Comparison of ENCODE assay signal across 11 mouse cellular contexts in the genomic region with DNA sequence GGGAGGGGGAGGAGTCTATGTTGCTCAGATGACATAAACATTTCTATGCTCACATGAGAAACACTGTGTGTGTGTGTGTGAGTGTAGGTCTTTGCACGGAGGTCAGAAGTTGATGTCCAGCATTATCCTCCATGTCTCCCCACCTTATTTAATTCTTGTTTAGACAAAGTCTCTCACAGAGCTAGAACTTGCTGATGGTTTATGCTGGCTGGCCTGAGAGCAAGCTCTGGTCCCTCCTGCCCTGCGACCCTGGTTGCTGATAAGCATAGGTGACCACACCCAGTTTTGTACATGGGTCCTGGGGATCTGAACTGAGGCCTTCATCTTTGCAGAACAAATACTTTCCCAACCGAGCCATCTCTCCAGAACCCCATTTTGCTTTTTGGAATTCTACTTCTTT. TPM values are rescaled to one million over a fixed set of nuclear protein-coding genes. Genes with fewer than 3 reads are reported as not detected.
A peak's percentile ranks its signal among the peaks of the same experiment; 100 is the strongest.
DNase-seq lines count a peak whose midpoint lies in the region; ATAC-seq and TF ChIP-seq lines count a peak whose summit lies in the region.
"Had no signal": no experiment of that assay in that cellular context is flagged by ENCODE, and none has a peak within 500 bp of the region (broad histone marks: within the 10 kb centered on the region; RNA-seq: fewer than 3 reads in every experiment).

No protein-coding gene starts in this region.

- no peak for TF ChIP-seq EP300 in stomach, postnatal 0 days (optimal IDR thresholded peaks at IDR 0.05)

- H3K36me3 ChIP-seq in heart, embryonic 16.5 days (ENCODE audit: control insufficient read depth, insufficient read depth), result no peaks in the 10 kb centered on the region
- H3K36me3 ChIP-seq in lung, embryonic 16.5 days (ENCODE audit: control insufficient read depth, insufficient read depth, low read length), result no peaks in the 10 kb centered on the region
- H3K36me3 ChIP-seq in limb, embryonic 12.5 days, result 0 out of 2 replicates have a peak, but pooled peaks cover 3% of the 10 kb centered on the region
- H3K36me3 ChIP-seq in stomach, postnatal 0 days (ENCODE audit: control insufficient read depth, insufficient read depth, low read length), result no peaks in the 10 kb centered on the region

- no peak for DNase-seq in heart, postnatal 4 days
- no peak for DNase-seq in lung, postnatal 10 days
- no peak for DNase-seq in stomach, postnatal 0 days (ENCODE audit: low spot score)
- DNase-seq in adrenal gland, adult 18-20 months (ENCODE audit: low spot score in 2 of 2), result no peak
- no peak for DNase-seq in layer of hippocampus, postnatal 10 days (ENCODE audit: low spot score in 2 of 2)
- DNase-seq: cerebellum, adult 8-10 months had no signal

- peak overlapping the region; percentile 82 for H3K27ac ChIP-seq in heart, embryonic 16.5 days (ENCODE audit: low read length)
- peak overlapping the region; percentile 25; the same call in 1 of the 2 replicates for H3K27ac ChIP-seq in lung, embryonic 16.5 days (ENCODE audit: low read length)
- H3K27ac ChIP-seq in limb, embryonic 12.5 days, result peak overlapping the region; percentile 78; the same call in 1 of the 2 replicates
- peak overlapping the region; percentile 76; the same call in 1 of the 2 replicates for H3K27ac ChIP-seq in stomach, postnatal 0 days (replicated peaks)
- H3K27ac ChIP-seq: kidney, postnatal 0 days had no signal

- no peaks in the 10 kb centered on the region for H3K9me3 ChIP-seq in heart, embryonic 16.5 days (replicated peaks; ENCODE audit: control insufficient read depth, low read length)
- H3K9me3 ChIP-seq in lung, embryonic 16.5 days (ENCODE audit: control insufficient read depth, low read length), result no peaks in the 10 kb centered on the region
- no peaks in the 10 kb centered on the region for H3K9me3 ChIP-seq in limb, embryonic 12.5 days
- no peaks in the 10 kb centered on the region for H3K9me3 ChIP-seq in stomach, postnatal 0 days (ENCODE audit: control insufficient read depth, low read length)

- H3K27me3 ChIP-seq in heart, embryonic 16.5 days (ENCODE audit: control insufficient read depth, insufficient read depth, low read length), result no peaks in the 10 kb centered on the region
- H3K27me3 ChIP-seq in lung, embryonic 16.5 days (ENCODE audit: control insufficient read depth, insufficient read depth, low read depth, low read length), result no peaks in the 10 kb centered on the region
- H3K27me3 ChIP-seq in limb, embryonic 12.5 days, result no peaks in the 10 kb centered on the region
- no peaks in the 10 kb centered on the region for H3K27me3 ChIP-seq in stomach, postnatal 0 days (ENCODE audit: control insufficient read depth, insufficient read depth, low read length)

- no peak for ATAC-seq in heart, embryonic 16.5 days (replicated peaks; ENCODE audit: extremely low read depth, insufficient read depth, low FRiP score)
- no peak for ATAC-seq in lung, embryonic 16.5 days (ENCODE audit: low read depth)
- no peak for ATAC-seq in limb, embryonic 12.5 days (ENCODE audit: insufficient number of reproducible peaks, insufficient read depth, low FRiP score, low TSS enrichment, low read depth)
- ATAC-seq in stomach, postnatal 0 days (ENCODE audit: low FRiP score, low TSS enrichment), result no peak

- 38% methylated on average over 3 of the region's 3 CpGs for WGBS in heart, embryonic 16.5 days
- 55% methylated on average over 3 of the region's 3 CpGs for WGBS in lung, embryonic 16.5 days
- 63% methylated on average over 3 of the region's 3 CpGs for WGBS in limb, embryonic 12.5 days
- 40% methylated on average over 3 of the region's 3 CpGs for WGBS in stomach, postnatal 0 days

- H3K9ac ChIP-seq in heart, embryonic 16.5 days (ENCODE audit: low read length), result peak overlapping the region; percentile 64
- no peak overlapping the region for H3K9ac ChIP-seq in lung, embryonic 16.5 days (ENCODE audit: low read length)
- H3K9ac ChIP-seq in limb, embryonic 12.5 days (replicated peaks), result no peak overlapping the region; the same call in 1 of the 2 replicates
- H3K9ac ChIP-seq in stomach, postnatal 0 days (ENCODE audit: low read length), result no peak overlapping the region

- no peak for TF ChIP-seq CTCF in stomach, postnatal 0 days (IDR thresholded peaks at IDR 0.05; ENCODE audit: low read depth)

- H3K4me3 ChIP-seq in heart, embryonic 16.5 days (ENCODE audit: low read length), result peak overlapping the region; percentile 46; the same call in 1 of the 2 replicates
- H3K4me3 ChIP-seq in lung, embryonic 16.5 days (ENCODE audit: low read length), result no peak overlapping the region
- peak overlapping the region; percentile 31 for H3K4me3 ChIP-seq in limb, embryonic 12.5 days (replicated peaks)
- H3K4me3 ChIP-seq in stomach, postnatal 0 days (ENCODE audit: low read depth, low read length), result no peak overlapping the region
- H3K4me3 ChIP-seq: erythroblast, embryonic 14.5 days had no signal

- H3K4me2 ChIP-seq in heart, embryonic 16.5 days (ENCODE audit: low read depth, low read length), result peak overlapping the region; percentile 79
- H3K4me2 ChIP-seq in lung, embryonic 16.5 days (ENCODE audit: low read depth, low read length), result no peak overlapping the region
- peak overlapping the region; percentile 73 for H3K4me2 ChIP-seq in limb, embryonic 12.5 days
- H3K4me2 ChIP-seq in stomach, postnatal 0 days (replicated peaks; ENCODE audit: low read depth), result peak overlapping the region; percentile 52; the same call in 1 of the 2 replicates

- peaks cover 48% of the 10 kb centered on the region for H3K4me1 ChIP-seq in heart, embryonic 16.5 days (ENCODE audit: control insufficient read depth, insufficient read depth, low read length)
- peaks cover 38% of the 10 kb centered on the region for H3K4me1 ChIP-seq in lung, embryonic 16.5 days (replicated peaks; ENCODE audit: control insufficient read depth, insufficient read depth, low read length)
- H3K4me1 ChIP-seq in limb, embryonic 12.5 days (replicated peaks), result peaks cover 74% of the 10 kb centered on the region
- no peaks in the 10 kb centered on the region for H3K4me1 ChIP-seq in stomach, postnatal 0 days (replicated peaks; ENCODE audit: control insufficient read depth, insufficient read depth)

RNA-seq across cellular contexts. Expression of gene Prickle1, which starts 3.1 kb away (rescaled TPM):
- 30.3 and 31.0 TPM in 2 replicates for polyA plus RNA-seq in heart, embryonic 16.5 days (2015; fragmentation: Nextera tagmentation; extraction: Ambion mirVana)
- total RNA-seq in heart, postnatal 4 days (2021), result 10 to 100 TPM; 31.0 to 36.4 TPM
- 24.0 and 25.6 TPM in 2 replicates for polyA plus RNA-seq in lung, embryonic 16.5 days (2015; fragmentation: Nextera tagmentation; extraction: Ambion mirVana)
- polyA plus RNA-seq in limb, embryonic 12.5 days (2016; fragmentation: Nextera tagmentation; extraction: Ambion mirVana), result 56.5 and 61.5 TPM in 2 replicates
- polyA plus RNA-seq in stomach, postnatal 0 days (2015; fragmentation: Nextera tagmentation; extraction: Ambion mirVana), result 6.5 and 8.1 TPM in 2 replicates
- 10 to 100 TPM; 16.8 to 26.6 TPM for total RNA-seq in adrenal gland, adult 18-20 months (2021)
- total RNA-seq in layer of hippocampus, postnatal 10 days (2021), result 10 to 100 TPM; 40.9 to 42.8 TPM

Comparison
In these comparisons a context has a peak if more than half of its experiments do, and no peak if none do; other contexts are left out.
1. H3K27ac ChIP-seq: peak in every context shown above with its lines; median percentile 82 in heart, embryonic 16.5 days; 78 in limb, embryonic 12.5 days; 76 in stomach, postnatal 0 days; 25 in lung, embryonic 16.5 days.
2. H3K4me3 ChIP-seq: peak in heart, embryonic 16.5 days (single experiment) and limb, embryonic 12.5 days (single experiment); none in lung, embryonic 16.5 days (single experiment) and stomach, postnatal 0 days (single experiment).